Mouse (Mus musculus) forebrain, embryonic 12.5 days (tissue): Measurements from ENCODE around the gene Trim63. TPM values are rescaled to one million over a fixed set of nuclear protein-coding genes. Genes with fewer than 3 reads are reported as not detected.
A peak's percentile ranks its signal among the peaks of the same experiment; 100 is the strongest.
"Not testable (repeated sequence)": the region's sequence is repeated elsewhere in the genome, so short reads cannot be mapped to it uniquely, and the experiment has no call there.

Experiments used
- ATAC-seq: fragments of 200-750 bp; cut with Nextera tagmentation; 2 replicates; pipeline ENCODE4 v1.8.0; 2017; ENCODE audit warnings: moderate TSS enrichment; ENCODE audit not compliant: low FRiP score
- H3K27ac ChIP-seq: fragments of 300-500 bp; sonication (generic); 2 replicates; pipeline ENCODE4 v1.5.1; 2016; ENCODE audit warnings: mild to moderate bottlenecking
- H3K27me3 ChIP-seq: fragments of 300-500 bp; sonication (generic); 2 replicates; pipeline ENCODE4 v1.6.1; 2016; ENCODE audit warnings: mild to moderate bottlenecking
- H3K36me3 ChIP-seq: fragments of 300-500 bp; sonication (generic); replicated peaks from 2 replicates; pipeline ENCODE4 v1.6.1; 2016; ENCODE audit warnings: mild to moderate bottlenecking
- H3K4me1 ChIP-seq: fragments of 300-500 bp; sonication (generic); 2 replicates; pipeline ENCODE4 v1.6.1; 2016
- H3K4me2 ChIP-seq: fragments of 300-500 bp; sonication (generic); 2 replicates; pipeline ENCODE4 v1.6.1; 2016; ENCODE audit warnings: mild to moderate bottlenecking, moderate library complexity
- H3K4me3 ChIP-seq: fragments of 300-500 bp; sonication (generic); replicated peaks from 2 replicates; pipeline ENCODE4 v1.5.1; 2016; ENCODE audit warnings: mild to moderate bottlenecking
- H3K9ac ChIP-seq: fragments of 300-500 bp; sonication (generic); 2 replicates; pipeline ENCODE4 v1.6.1; 2016; ENCODE audit warnings: mild to moderate bottlenecking
- H3K9me3 ChIP-seq: fragments of 300-500 bp; sonication (generic); 2 replicates; pipeline ENCODE4 v1.6.1; 2016
- WGBS: fragments of 180-500 bp; shearing (Covaris S2); methylation state at CpG from one replicate; pipeline ENCODE4 v1.1.7; 2016; 5-methylcytosine and 5-hydroxymethylcytosine counted together
- polyA plus RNA-seq: library from polyadenylated mRNA; unstranded; fragments of >200 nt; fragmentation: Nextera tagmentation; extraction: Ambion mirVana; gene quantifications from 2 replicates; pipeline ENCODE4 v1.2.1, GENCODE M21; 2016

Trim63 gene
- polyA plus RNA-seq, 1 experiment from 2014 or later: 0.27 TPM

DNA sequence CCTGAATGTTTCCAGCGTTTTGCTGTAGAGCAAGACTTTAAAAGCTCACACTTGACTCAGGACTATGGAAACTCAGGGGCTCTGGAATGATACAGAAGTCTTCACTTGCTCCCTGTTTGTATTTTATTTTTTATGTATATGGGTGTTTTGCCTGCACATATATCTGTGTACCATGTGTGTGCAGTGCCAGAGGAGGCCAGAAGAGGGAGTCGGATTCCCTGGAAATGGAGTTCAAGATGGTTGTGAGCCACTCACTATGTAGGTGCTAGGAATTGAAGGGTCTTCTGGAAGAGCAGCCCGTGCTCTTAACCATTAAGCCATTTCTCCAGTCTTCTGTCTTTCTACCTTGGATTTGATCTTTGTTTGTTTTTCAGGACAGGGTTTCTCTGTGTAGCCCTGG lies 6.6 kb downstream of the Trim63 start:
- H3K27ac ChIP-seq: no peak overlapping the region

DNA sequence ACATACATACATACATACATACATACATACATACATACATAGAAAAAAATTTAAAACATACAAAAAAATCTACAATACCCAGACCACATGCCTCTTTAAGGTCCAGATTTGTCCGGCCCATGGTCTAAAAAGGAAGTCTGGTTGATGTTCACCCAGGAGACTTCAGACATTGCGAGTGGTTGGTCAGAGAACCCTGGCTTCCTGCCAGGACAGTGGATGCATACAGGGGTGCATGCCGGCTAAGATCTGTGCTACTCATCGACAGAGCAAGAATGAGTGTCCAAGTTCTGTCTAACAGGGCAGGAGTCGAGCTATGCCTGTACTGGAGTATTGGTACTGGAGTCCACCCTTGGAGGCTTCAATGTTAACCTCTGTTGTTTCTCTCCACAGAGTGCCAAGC lies 9.7 kb downstream of the Trim63 start:
- Histone ChIP-seq H3K27ac (no peak overlapping the region), H3K4me1 (no peaks in the 10 kb centered on the region), H3K4me2 (no peak overlapping the region), H3K27me3 (peaks cover 9% of the 10 kb centered on the region; the same call in 1 of the 2 replicates), H3K9me3 (no peaks in the 10 kb centered on the region), H3K4me3 (no peak overlapping the region), H3K9ac (no peak overlapping the region), H3K36me3 (no peaks in the 10 kb centered on the region)
- WGBS: 87% methylated on average over 5 of the region's 5 CpGs
- ATAC-seq: no peak

More for the DNA sequence above, 6.6 kb downstream of the Trim63 start:
- Histone ChIP-seq H3K27me3 (peaks cover 12% of the 10 kb centered on the region; the same call in 1 of the 2 replicates), H3K36me3 (no peaks in the 10 kb centered on the region), H3K9ac (no peak overlapping the region), H3K4me3 (no peak overlapping the region), H3K4me1 (no peaks in the 10 kb centered on the region), H3K4me2 (no peak overlapping the region), H3K9me3 (no peaks in the 10 kb centered on the region)
- ATAC-seq: no peak
- WGBS: 78% methylated on average over 3 of the region's 3 CpGs

DNA sequence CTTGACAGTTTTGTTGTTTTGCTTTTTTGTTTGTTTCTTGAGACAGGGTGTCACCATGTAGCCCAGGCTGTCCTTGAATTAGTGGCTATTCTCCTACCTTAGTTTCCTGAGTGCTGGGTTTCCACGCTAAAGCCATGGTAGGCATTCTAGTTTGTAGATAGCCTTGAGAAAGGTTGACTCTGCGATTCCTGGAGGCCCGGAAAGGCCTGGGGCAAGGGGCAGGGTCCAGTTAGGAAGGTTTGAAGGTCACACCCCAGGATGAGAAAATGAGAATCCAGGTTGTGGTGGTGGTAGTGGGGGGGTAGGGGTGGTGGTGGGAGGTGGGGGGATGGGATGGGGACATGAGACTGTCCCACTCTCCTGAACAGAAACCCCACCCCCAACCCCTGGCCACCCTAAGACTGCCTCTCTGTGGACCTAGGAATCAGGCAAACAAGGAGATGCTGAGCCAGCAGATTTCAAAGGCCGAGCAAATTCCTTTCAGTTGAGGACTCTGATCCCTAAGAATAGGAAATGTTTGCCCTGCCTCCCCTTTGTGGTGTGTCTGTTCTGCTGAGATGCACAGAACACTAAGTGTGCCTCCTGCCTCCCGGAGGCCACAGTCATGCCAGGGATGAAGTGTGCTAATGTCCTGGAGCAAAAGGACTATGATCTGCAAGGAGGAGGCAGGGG lies 12.1 kb downstream of the Trim63 start:
- Histone ChIP-seq H3K4me3 (no peak overlapping the region), H3K36me3 (no peaks in the 10 kb centered on the region), H3K4me2 (no peak overlapping the region), H3K27me3 (no peaks in the 10 kb centered on the region), H3K9me3 (no peaks in the 10 kb centered on the region), H3K9ac (no peak overlapping the region), H3K4me1 (no peaks in the 10 kb centered on the region), H3K27ac (no peak overlapping the region)
- no peak for ATAC-seq
- 64% methylated on average over 5 of the region's 5 CpGs for WGBS

DNA sequence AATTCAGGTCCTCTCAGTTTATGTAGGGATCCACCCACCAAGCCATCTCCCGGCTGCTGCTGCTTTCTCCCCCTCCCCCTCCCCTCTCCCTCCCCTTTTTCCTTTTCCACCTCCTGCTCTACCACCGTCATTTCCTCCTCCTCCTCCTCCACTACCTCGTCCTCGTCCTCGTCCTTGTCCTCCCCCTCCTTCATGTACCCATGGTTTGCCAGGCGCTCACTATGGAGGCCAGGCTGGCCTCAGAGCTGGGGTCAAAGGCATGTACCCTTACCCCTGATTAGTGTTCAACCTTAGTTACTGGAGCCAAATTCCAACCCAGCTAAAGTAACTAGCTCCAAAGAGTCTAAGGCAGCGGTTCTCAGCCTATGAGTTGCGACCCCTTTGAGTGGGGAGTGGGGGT lies 13.2 kb downstream of the Trim63 start:
- Histone ChIP-seq H3K9ac (no peak overlapping the region), H3K27me3 (no peaks in the 10 kb centered on the region), H3K27ac (no peak overlapping the region), H3K9me3 (no peaks in the 10 kb centered on the region), H3K4me3 (no peak overlapping the region), H3K36me3 (no peaks in the 10 kb centered on the region), H3K4me2 (no peak overlapping the region), H3K4me1 (no peaks in the 10 kb centered on the region)
- no peak for ATAC-seq
- WGBS: 72% methylated on average over 8 of the region's 8 CpGs

DNA sequence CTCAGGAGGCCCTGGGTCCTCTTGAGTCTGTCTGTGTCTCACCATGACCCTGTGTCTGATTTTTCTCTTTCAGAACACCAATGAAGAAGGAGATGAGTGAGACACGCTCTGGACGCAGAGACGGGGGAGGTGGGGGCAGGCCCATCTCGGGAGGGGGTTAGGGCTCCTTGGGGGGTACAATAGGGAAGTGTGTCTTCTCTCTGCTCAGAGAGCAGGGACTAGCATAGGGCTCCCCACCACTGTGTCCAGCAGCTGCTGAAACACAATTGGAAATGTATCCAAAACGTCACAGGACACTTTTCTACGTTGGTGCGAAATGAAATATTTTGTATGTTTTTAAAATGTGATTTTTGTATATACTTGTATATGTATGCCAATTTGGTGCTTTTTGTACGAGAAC lies 13.9 kb downstream of the Trim63 start:
- H3K4me2 ChIP-seq: no peak overlapping the region
- ATAC-seq: no peak
- no peaks in the 10 kb centered on the region for H3K9me3 ChIP-seq
- no peak overlapping the region for H3K4me3 ChIP-seq
- no peak overlapping the region for H3K9ac ChIP-seq
- 86% methylated on average over 8 of the region's 8 CpGs for WGBS
- H3K27me3 ChIP-seq: no peaks in the 10 kb centered on the region
- no peaks in the 10 kb centered on the region for H3K4me1 ChIP-seq
- no peak overlapping the region for H3K27ac ChIP-seq
- no peaks in the 10 kb centered on the region for H3K36me3 ChIP-seq

DNA sequence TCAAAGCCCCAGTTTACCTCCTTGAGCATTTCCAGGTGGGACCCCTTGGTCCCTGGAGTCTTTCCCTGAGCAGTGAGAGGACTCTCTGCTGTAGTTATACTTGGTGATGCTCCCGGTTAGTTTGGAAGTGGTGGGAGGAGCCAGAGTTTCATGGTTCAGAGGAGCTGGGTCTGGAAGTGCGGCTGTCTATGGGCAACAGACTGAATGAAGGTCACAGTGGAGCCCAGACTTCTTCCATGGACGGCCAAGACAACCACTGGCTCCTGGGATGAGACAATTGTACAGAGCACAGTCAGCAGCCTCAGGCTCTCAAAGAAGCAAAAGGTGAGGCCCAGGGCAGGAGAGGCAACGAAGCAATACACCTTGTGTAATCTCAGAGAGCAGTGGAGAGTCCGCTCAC lies 15.4 kb downstream of the Trim63 start:
- H3K27me3 ChIP-seq: no peaks in the 10 kb centered on the region
- no peaks in the 10 kb centered on the region for H3K4me1 ChIP-seq
- H3K4me2 ChIP-seq: no peak overlapping the region
- 71% methylated on average over 5 of the region's 5 CpGs for WGBS
- no peak overlapping the region for H3K9ac ChIP-seq
- no peak overlapping the region for H3K4me3 ChIP-seq
- H3K9me3 ChIP-seq: no peaks in the 10 kb centered on the region
- no peak overlapping the region for H3K27ac ChIP-seq
- H3K36me3 ChIP-seq: no peaks in the 10 kb centered on the region
- ATAC-seq: no peak

DNA sequence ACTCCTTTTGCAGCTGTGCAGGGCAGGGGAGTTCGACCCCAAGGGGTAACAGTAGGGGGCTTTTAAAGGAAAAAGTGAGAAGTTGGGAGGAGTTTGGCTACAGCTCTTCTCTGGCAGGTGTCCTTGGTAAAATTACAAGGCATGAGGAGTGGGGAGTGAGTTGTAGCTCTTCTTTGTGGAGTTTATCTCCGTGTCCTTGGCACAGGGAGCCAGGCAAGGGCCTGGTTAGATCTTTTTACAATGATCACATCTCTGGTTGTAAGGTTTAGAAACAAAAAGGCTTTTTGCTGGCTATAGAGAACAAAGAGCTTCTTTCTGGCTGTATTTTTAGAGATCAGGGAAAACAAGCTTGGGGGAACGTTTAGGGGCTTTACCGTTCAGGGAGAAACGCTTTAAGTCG lies 26.3 kb downstream of the Trim63 start:
- not testable (repeated sequence) for H3K4me2 ChIP-seq, H3K9ac ChIP-seq, H3K4me3 ChIP-seq, H3K27ac ChIP-seq, ATAC-seq, H3K9me3 ChIP-seq, H3K36me3 ChIP-seq
- 67% methylated on average over 6 of the region's 6 CpGs for WGBS
- peaks cover 10% of the 10 kb centered on the region for H3K4me1 ChIP-seq
- H3K27me3 ChIP-seq: peaks cover 55% of the 10 kb centered on the region

DNA sequence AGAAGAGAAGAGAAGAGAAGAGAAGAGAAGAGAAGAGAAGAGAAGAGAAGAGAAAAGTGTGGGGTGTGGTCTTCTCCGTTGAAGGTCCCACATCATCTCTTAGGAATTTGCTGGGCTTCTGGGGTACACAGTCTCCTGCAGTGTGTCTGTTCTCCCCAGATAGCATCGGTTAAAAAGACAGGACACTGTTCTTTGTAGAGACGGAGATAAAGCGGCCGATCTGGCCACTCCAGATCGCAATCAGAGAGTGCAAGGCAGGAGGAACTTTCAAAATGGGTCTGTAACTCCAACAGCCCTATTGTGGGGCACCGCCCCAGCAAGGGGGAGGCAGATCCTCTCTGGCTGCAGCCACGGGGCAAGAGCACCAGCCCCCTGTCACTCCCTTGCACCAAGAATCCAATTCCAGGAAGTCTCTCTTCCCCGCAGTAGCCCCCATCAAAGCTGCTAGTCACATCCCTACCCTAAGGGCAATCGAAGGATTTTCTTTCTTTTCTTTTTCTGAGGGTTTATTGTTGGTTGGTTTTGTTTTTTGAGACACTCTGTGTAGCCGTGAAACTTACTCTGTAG lies 27.4 kb downstream of the Trim63 start:
- Histone ChIP-seq H3K4me2 (no peak overlapping the region), H3K36me3 (no peaks in the 10 kb centered on the region), H3K27ac (no peak overlapping the region), H3K27me3 (peaks cover 59% of the 10 kb centered on the region), H3K9me3 (0 out of 2 replicates have a peak, but pooled peaks cover 4% of the 10 kb centered on the region), H3K9ac (no peak overlapping the region), H3K4me3 (no peak overlapping the region), H3K4me1 (peaks cover 10% of the 10 kb centered on the region)
- ATAC-seq: no peak
- WGBS: 41% methylated on average over 11 of the region's 11 CpGs

DNA sequence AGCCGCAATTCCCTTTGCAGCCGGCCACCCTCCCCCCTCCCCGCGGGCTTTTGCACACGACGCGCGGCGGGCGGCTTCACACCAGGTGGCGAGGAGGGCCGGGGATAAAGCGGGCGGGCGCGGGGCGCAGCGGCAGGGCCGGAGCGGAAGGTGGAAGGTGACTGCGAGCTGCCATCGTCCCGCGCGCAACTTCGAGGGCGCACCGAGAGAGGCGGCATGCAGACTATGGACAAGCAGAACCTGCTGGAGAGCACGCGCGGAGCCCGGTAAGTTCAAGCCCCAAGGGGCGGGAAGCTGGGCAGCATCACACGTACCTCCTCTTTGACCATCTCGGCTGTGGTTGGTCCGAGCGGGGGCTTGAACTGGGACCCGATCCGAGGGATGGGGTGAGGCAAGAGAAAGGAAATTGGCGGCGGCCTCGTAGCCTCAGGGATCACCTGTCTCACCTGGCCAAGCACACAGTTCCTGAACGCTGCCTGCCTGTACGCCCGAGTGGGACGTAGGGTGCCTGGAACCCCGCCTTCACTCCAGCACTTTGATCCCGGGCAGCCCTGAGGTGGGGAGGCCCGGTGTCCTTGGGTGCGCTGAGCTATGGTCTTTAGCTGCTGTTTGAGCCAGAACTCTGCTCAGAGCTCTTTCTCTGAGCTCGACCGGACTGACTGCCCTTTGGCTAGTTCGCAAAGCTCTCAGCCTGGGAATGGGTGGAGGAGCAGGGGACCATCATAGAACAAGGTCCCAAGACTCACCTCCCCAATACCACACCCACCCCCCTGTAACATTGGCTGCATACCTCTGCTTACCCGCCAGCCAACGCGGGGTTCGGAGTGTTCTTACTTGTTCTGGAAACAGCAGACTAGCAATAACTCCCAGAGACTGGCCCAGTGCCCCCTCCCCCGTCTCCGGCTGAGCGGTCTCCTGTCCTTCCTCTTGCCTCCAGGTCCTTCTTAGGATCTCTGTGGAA lies 28.4 kb downstream of the Trim63 start, which contains the start of gene Slc30a2:
Slc30a2 (plus strand) TSS at position 111 of the 961 bp plus-strand sequence.
- peaks cover 59% of the 10 kb centered on the region for H3K27me3 ChIP-seq
- H3K9ac ChIP-seq: peak within 1 kb of the TSS; percentile 17; the same call in 1 of the 2 replicates
- H3K36me3 ChIP-seq: no peaks in the 10 kb centered on the region
- 3% methylated on average over 58 of the region's 61 CpGs for WGBS
- H3K4me3 ChIP-seq: peak within 1 kb of the TSS; percentile 27
- H3K27ac ChIP-seq: no peak within 1 kb of the TSS
- ATAC-seq: no peak
- H3K4me1 ChIP-seq: peaks cover 10% of the 10 kb centered on the region
- H3K4me2 ChIP-seq: peak within 1 kb of the TSS; percentile 44
- H3K9me3 ChIP-seq: 0 out of 2 replicates have a peak, but pooled peaks cover 4% of the 10 kb centered on the region

DNA sequence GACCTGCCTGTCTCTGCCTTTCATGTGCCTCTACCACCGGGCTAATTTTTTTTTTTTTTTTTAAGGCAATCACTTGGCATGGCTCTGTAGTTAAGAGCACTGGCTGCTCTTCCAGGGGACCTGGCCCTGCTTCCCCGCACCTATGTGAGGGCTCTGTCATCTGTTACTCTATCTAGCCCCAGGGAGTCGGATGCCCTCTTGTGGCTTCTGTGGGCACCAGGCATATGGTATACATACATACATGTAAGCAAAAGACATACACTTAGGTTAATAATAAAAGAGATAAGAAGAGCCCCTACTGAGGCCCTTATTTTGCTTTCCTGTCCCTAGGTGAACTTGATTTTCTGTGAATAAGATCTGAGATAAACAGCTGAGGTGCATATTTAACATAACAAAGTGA lies 29.7 kb downstream of the Trim63 start:
- 37% methylated on average over 3 of the region's 3 CpGs for WGBS
- Histone ChIP-seq H3K4me1 (peaks cover 10% of the 10 kb centered on the region), H3K9ac (no peak overlapping the region), H3K9me3 (0 out of 2 replicates have a peak, but pooled peaks cover 4% of the 10 kb centered on the region), H3K4me2 (no peak overlapping the region), H3K4me3 (no peak overlapping the region), H3K27me3 (peaks cover 59% of the 10 kb centered on the region), H3K27ac (no peak overlapping the region), H3K36me3 (no peaks in the 10 kb centered on the region)
- no peak for ATAC-seq

DNA sequence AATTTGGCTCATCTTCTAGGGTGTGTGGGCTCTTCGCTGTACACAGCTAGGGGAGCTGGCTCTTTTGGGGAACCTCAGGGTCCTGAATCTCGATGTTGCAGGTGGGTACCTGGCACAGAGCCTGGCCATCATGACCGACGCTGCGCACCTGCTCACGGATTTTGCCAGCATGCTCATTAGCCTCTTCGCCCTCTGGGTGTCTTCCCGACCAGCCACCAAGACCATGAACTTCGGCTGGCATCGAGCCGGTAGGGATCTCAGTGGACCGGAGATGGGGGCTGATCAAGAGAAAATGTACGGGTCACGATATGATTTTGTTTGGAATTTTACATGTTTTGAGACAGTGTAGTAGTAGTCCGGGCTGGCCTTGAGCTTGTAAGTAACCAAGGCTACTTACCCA lies 30.9 kb downstream of the Trim63 start:
- 91% methylated on average over 15 of the region's 15 CpGs for WGBS
- no peak overlapping the region for H3K4me2 ChIP-seq
- no peak for ATAC-seq
- no peak overlapping the region for H3K9ac ChIP-seq
- H3K4me3 ChIP-seq: no peak overlapping the region
- H3K27ac ChIP-seq: no peak overlapping the region
- peaks cover 10% of the 10 kb centered on the region for H3K4me1 ChIP-seq
- peaks cover 54% of the 10 kb centered on the region for H3K27me3 ChIP-seq
- H3K36me3 ChIP-seq: no peaks in the 10 kb centered on the region
- H3K9me3 ChIP-seq: 0 out of 2 replicates have a peak, but pooled peaks cover 4% of the 10 kb centered on the region

DNA sequence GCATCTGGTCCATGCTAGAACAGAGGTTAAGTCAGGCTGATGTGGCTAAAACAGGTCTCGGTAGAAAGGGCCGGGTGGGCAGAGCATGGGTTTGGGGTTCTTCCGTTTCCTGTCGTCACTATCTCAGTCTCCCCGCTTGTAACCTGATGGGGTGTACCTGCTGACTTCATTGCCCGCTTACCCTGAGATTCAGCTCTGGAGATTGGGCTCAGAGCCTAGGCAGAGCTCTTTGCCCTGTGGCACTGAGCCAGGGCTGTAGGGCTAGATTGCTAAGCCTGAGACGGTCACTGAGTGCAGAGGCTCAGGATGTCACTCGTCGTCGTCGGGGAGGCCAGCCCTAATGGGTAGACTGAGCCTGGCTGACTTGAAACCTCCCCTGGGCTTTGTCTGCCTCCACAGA lies 33.2 kb downstream of the Trim63 start:
- H3K27me3 ChIP-seq: peaks cover 32% of the 10 kb centered on the region
- no peak overlapping the region for H3K27ac ChIP-seq
- no peaks in the 10 kb centered on the region for H3K36me3 ChIP-seq
- no peak for ATAC-seq
- WGBS: 84% methylated on average over 11 of the region's 11 CpGs
- no peak overlapping the region for H3K4me2 ChIP-seq
- H3K4me3 ChIP-seq: no peak overlapping the region
- H3K9me3 ChIP-seq: no peaks in the 10 kb centered on the region
- H3K9ac ChIP-seq: no peak overlapping the region
- peaks cover 16% of the 10 kb centered on the region for H3K4me1 ChIP-seq
